Mouse (Mus musculus): ENCODE data around the gene Prune1. TPM values are rescaled to one million over a fixed set of nuclear protein-coding genes. Genes with fewer than 3 reads are reported as not detected.

Prune1 gene
- polyA plus RNA-seq (2011; ENCODE audit: insufficient read length, low read depth, missing spikeins): 22.2 and 22.9 TPM in 2 replicates

- TF ChIP-seq CTCF (IDR thresholded peaks at IDR 0.05; ENCODE audit: borderline replicate concordance, insufficient read depth, low read length): no peak
- peak; percentile 80 for TF ChIP-seq POLR2A (IDR thresholded peaks at IDR 0.05; ENCODE audit: low read depth, low read length)
- peak within 1 kb of the TSS; percentile 96 for H3K4me3 ChIP-seq (ENCODE audit: insufficient read depth, low read length)
- H3K27ac ChIP-seq (ENCODE audit: insufficient read depth, low read length): peak within 1 kb of the TSS; percentile 97
- no peaks in the 10 kb centered on the region; the same call in 1 of the 2 replicates for H3K4me1 ChIP-seq (ENCODE audit: control insufficient read depth, insufficient read depth, low read length)
These were observed at the start of gene Prune1, which contains the start of gene Mindy1 for GRCm38 (mm10) chr3:95281216-95282126. Gene Prune1 (minus strand): TSS chr3:95282076. Gene Mindy1 (plus strand): TSS chr3:95281345.

- H3K4me3 ChIP-seq (ENCODE audit: insufficient read depth, low read length): no peak overlapping the region
- no peak overlapping the region for H3K27ac ChIP-seq (ENCODE audit: insufficient read depth, low read length)
- TF ChIP-seq POLR2A (IDR thresholded peaks at IDR 0.05; ENCODE audit: low read depth, low read length) (no peak), CTCF (IDR thresholded peaks at IDR 0.05; ENCODE audit: borderline replicate concordance, insufficient read depth, low read length) (no peak)
- H3K4me1 ChIP-seq (ENCODE audit: control insufficient read depth, insufficient read depth, low read length): no peaks in the 10 kb centered on the region
These were observed 49.7 kb upstream of the Prune1 start for GRCm38 (mm10) chr3:95331528-95331927.

GRCm38 (mm10) chr3:95328803-95329404 is 47.0 kb upstream of the Prune1 start:
- TF ChIP-seq POLR2A (IDR thresholded peaks at IDR 0.05; ENCODE audit: low read depth, low read length) (no peak), CTCF (IDR thresholded peaks at IDR 0.05; ENCODE audit: borderline replicate concordance, insufficient read depth, low read length) (no peak)
- H3K27ac ChIP-seq (ENCODE audit: insufficient read depth, low read length): no peak overlapping the region
- no peak overlapping the region for H3K4me3 ChIP-seq (ENCODE audit: insufficient read depth, low read length)
- no peaks in the 10 kb centered on the region for H3K4me1 ChIP-seq (ENCODE audit: control insufficient read depth, insufficient read depth, low read length)

- H3K27ac ChIP-seq (ENCODE audit: insufficient read depth, low read length): no peak overlapping the region
- TF ChIP-seq POLR2A (IDR thresholded peaks at IDR 0.05; ENCODE audit: low read depth, low read length) (no peak), CTCF (IDR thresholded peaks at IDR 0.05; ENCODE audit: borderline replicate concordance, insufficient read depth, low read length) (no peak)
- H3K4me1 ChIP-seq (ENCODE audit: control insufficient read depth, insufficient read depth, low read length): no peaks in the 10 kb centered on the region
These were observed 42.7 kb upstream of the Prune1 start for GRCm38 (mm10) chr3:95324454-95325144.

GRCm38 (mm10) chr3:95323429-95323828 is 41.6 kb upstream of the Prune1 start:
- TF ChIP-seq POLR2A (IDR thresholded peaks at IDR 0.05; ENCODE audit: low read depth, low read length): no peak
- no peak for TF ChIP-seq CTCF (IDR thresholded peaks at IDR 0.05; ENCODE audit: borderline replicate concordance, insufficient read depth, low read length)
- Histone ChIP-seq H3K27ac (ENCODE audit: insufficient read depth, low read length) (no peak overlapping the region), H3K4me1 (ENCODE audit: control insufficient read depth, insufficient read depth, low read length) (peaks cover 6% of the 10 kb centered on the region; the same call in 1 of the 2 replicates), H3K4me3 (ENCODE audit: insufficient read depth, low read length) (no peak overlapping the region)

More at GRCm38 (mm10) chr3:95324454-95325144, 42.7 kb upstream of the Prune1 start:
- H3K4me3 ChIP-seq (ENCODE audit: insufficient read depth, low read length): no peak overlapping the region

DNA sequence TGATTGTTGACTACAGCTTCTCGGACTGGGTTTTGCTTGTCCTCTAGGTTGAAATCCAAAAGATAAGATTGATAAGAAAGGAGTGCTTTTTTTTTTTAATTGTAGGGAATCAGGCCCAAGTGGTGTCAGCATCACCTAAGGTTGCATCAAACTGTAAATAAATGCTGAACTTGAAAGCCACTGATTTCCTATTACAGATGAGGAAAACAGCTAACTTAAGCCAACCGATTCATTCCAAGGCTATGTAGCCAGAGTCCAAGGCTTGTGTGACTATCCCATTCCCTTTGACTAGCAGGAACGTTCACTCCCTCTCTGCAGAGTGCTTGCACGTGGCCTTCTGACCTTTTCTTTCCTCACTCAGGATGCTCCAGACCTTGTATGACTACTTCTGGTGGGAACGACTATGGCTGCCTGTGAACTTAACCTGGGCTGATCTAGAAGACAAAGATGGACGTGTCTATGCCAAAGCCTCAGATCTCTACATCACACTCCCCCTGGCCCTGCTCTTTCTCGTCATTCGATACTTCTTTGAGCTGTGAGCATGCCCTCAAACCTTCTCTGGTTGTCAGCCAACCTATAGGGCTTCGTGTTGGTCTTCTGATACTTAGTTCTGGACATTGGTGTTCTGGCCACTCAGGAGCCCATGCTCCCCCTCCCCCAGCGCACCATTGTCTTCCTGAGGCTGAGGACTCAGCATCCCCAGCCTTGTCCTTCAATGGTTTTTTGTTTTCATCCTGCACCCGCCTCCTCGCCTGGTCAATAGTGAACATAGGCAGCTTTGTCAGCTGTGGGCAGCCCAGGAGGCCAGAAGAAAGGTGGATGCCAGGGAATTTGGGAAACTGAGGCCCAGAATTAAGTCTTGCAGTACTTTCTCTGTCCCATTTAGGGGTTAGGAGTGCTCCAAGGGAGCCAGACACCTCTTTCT is 38.1 kb upstream of the Prune1 start:
- Histone ChIP-seq H3K4me3 (ENCODE audit: insufficient read depth, low read length) (no peak overlapping the region), H3K27ac (ENCODE audit: insufficient read depth, low read length) (no peak overlapping the region), H3K4me1 (ENCODE audit: control insufficient read depth, insufficient read depth, low read length) (peaks cover 13% of the 10 kb centered on the region; the same call in 1 of the 2 replicates)
- TF ChIP-seq CTCF (IDR thresholded peaks at IDR 0.05; ENCODE audit: borderline replicate concordance, insufficient read depth, low read length) (no peak), POLR2A (IDR thresholded peaks at IDR 0.05; ENCODE audit: low read depth, low read length) (no peak)

GRCm38 (mm10) chr3:95319110-95319509 is 37.2 kb upstream of the Prune1 start:
- H3K27ac ChIP-seq (ENCODE audit: insufficient read depth, low read length): no peak overlapping the region
- TF ChIP-seq CTCF (IDR thresholded peaks at IDR 0.05; ENCODE audit: borderline replicate concordance, insufficient read depth, low read length) (no peak), POLR2A (IDR thresholded peaks at IDR 0.05; ENCODE audit: low read depth, low read length) (no peak)

GRCm38 (mm10) chr3:95318548-95318947 is 36.7 kb upstream of the Prune1 start:
- no peak overlapping the region for H3K4me3 ChIP-seq (ENCODE audit: insufficient read depth, low read length)
- peak overlapping the region; percentile 49 for H3K27ac ChIP-seq (ENCODE audit: insufficient read depth, low read length)
- no peak for TF ChIP-seq CTCF (IDR thresholded peaks at IDR 0.05; ENCODE audit: borderline replicate concordance, insufficient read depth, low read length)
- no peak for TF ChIP-seq POLR2A (IDR thresholded peaks at IDR 0.05; ENCODE audit: low read depth, low read length)
- peaks cover 13% of the 10 kb centered on the region; the same call in 1 of the 2 replicates for H3K4me1 ChIP-seq (ENCODE audit: control insufficient read depth, insufficient read depth, low read length)

More at GRCm38 (mm10) chr3:95319110-95319509, 37.2 kb upstream of the Prune1 start:
- Histone ChIP-seq H3K4me1 (ENCODE audit: control insufficient read depth, insufficient read depth, low read length) (peaks cover 13% of the 10 kb centered on the region; the same call in 1 of the 2 replicates), H3K4me3 (ENCODE audit: insufficient read depth, low read length) (no peak overlapping the region)
